Mouse (Mus musculus) layer of hippocampus, adult 2 months (tissue): ENCODE data around the gene Ptgr1. TPM values are rescaled to one million over a fixed set of nuclear protein-coding genes. Genes with fewer than 3 reads are reported as not detected.

Experiments used
- DNase-seq, 2 experiments: peaks; one replicate each; pipeline ENCODE4 v3.0.0; 2022; ENCODE audit warnings: low spot score in 2 of 2
- H3K27ac ChIP-seq: fragments of 200-600 bp; 2 replicates; pipeline ENCODE4 v1.8.1; 2022
- H3K4me3 ChIP-seq: fragments of 200-600 bp; 2 replicates; pipeline ENCODE4 v1.8.1; 2022; ENCODE audit warnings: mild to moderate bottlenecking
- CTCF ChIP-seq: fragments of 200-600 bp; conservative IDR thresholded peaks from 2 replicates; pipeline ENCODE4 v1.8.1; 2022; ENCODE audit warnings: antibody characterized with exemption, mild to moderate bottlenecking, moderate library complexity
- total RNA-seq, 2 experiments: library from RNA; stranded (reverse); gene quantifications; 2 replicates each; pipeline ENCODE4 v1.2.3; 2021

Gene Ptgr1
- total RNA-seq, 2 experiments from 2014 or later, result 3.2 to 3.3 TPM

DNA sequence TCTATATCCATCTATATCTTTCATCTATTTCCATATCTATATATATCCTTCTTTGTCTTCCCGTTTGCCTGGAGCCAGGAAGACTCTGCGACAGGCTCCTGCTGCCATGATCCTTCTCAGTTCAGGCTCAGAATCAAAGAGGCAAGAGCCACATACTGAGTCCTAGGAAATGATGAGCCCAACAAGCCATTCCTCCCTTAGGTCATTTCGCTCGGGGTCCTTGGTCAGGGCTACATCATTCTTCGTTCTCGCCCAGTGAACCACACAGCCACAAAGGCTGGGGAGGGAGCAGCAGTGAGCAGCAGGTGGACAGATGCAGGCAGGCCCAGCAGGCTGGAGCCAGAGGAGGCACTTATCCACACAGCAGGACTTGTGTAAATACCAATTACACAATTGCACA, 5.5 kb downstream of the Ptgr1 start:
- no peak for TF ChIP-seq CTCF
- H3K4me3 ChIP-seq, result no peak overlapping the region
- no peak for DNase-seq
- H3K27ac ChIP-seq, result no peak overlapping the region

DNA sequence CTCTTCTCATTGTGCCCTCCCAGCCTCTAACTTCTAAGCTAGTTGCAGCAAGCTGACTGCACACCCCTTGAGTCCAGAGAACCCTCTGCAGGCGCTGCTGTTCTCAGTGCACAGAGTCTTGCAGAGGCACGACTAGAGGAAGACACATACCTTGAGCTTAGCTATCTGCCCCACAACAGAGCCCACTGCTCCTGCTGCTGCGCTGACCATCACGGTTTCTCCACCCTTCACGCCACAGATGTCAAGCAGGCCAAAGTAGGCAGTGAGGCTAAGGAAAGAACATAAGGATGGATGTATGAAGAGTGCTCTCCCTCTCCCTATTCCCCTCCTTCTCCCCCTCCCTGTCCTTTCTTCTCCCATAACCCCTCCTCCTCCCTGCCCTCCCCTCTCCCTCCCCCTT, 11.2 kb downstream of the Ptgr1 start:
- no peak overlapping the region for H3K4me3 ChIP-seq
- DNase-seq, result no peak
- no peak overlapping the region for H3K27ac ChIP-seq
- no peak for TF ChIP-seq CTCF

DNA sequence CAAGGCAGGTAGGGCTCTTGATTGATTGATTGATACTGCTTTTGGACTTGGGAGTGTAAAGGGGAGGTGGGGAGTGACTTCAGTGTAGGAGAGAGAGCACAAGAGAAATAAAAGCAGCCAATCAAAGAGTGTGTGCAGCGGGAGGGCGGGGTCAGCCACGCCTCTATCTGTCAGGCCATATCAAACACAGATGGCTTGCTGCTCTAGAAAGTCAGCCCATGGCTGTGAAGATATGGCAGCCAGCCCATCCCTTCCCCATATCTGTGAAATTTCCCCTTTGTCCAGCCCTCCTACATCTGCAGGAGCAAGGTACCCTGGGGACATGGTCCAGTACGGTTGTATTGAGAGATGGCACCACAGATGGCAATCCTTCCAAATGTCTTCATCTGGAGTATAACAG, 16.2 kb downstream of the Ptgr1 start:
- DNase-seq, result no peak
- no peak for TF ChIP-seq CTCF
- Histone ChIP-seq H3K27ac (no peak overlapping the region), H3K4me3 (no peak overlapping the region)

DNA sequence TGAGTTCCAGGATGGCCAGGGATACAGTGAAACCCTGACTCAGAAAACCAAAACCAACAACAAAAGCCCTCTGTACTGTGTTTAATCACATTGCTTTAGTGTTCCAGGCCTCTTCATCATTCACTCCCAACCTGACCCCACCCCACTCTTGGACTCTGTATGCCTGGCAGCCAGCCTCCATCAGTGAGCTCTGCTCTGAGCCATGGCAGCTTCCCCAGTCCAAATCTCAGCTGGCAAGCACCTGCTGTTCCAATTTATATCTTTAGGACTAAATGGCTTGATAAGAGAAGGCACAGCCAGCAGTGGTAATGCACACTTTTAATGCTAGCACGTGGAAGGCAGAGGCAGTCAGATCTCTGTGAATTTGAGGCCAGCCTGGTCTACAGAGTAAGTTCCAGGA, 21.8 kb downstream of the Ptgr1 start:
- H3K27ac ChIP-seq, result no peak overlapping the region
- H3K4me3 ChIP-seq, result no peak overlapping the region
- DNase-seq, result no peak
- no peak for TF ChIP-seq CTCF

DNA sequence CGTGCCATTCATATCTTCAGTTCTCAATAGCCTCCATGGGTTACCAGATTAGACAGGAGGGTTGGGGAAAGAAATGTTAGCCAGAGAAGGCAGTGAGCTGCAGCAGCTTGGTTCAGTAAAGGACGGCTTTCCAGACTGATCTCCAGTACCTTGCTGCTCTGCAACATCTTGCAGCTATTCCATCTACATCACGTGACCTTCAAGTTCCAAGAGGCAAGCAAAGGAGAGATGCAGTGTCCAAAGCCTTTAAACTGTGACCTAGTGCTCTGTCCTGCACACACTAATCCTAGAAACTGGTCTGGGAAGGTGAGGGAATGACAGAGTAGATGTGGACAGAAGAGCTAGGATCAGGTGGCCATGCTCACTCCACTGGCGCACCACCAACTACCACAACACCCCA, 23.6 kb downstream of the Ptgr1 start:
- no peak for TF ChIP-seq CTCF
- H3K4me3 ChIP-seq, result no peak overlapping the region
- no peak overlapping the region for H3K27ac ChIP-seq
- DNase-seq, result no peak

DNA sequence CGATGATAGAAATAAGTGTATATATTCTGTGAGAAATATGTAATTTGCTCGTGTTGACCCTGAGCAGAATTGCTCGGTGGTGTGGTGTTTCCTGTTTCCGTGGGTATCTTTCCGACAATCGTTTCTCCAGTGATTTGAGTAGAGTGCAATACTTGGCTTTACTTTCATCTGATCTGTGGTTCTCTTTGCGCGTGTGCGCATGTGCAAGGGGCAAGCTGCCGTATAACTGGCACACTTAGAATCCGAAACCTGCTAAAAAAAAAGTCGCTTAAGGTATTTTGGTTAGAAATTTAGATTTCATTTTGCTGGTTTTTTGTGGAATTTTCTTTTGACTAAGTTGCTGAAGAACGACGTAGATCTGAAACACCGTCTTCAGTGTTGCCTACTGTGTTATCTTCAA, 25.2 kb downstream of the Ptgr1 start:
- H3K4me3 ChIP-seq, result no peak overlapping the region
- no peak for TF ChIP-seq CTCF
- DNase-seq, result no peak
- no peak overlapping the region for H3K27ac ChIP-seq

DNA sequence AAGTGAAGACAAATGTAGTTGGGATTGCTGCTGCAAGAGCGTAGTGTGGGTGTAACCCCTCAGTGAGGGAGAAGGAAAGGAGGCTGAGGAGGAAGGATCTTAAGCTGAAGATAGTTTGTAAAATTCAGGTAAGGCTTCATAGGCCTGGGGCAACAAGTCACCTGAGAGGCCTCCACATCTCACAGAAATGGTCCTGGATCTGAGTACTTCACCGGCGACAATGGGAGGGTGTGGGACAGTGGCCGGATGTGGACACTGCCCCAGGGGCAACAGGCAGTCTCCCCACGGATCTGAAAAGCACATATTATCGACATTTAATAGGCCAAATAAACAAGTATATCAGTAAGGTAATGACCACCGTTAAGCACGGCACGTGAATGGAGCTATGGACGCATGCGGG, 34.3 kb downstream of the Ptgr1 start:
- no peak for TF ChIP-seq CTCF
- Histone ChIP-seq H3K27ac (no peak overlapping the region), H3K4me3 (no peak overlapping the region)
- no peak for DNase-seq

DNA sequence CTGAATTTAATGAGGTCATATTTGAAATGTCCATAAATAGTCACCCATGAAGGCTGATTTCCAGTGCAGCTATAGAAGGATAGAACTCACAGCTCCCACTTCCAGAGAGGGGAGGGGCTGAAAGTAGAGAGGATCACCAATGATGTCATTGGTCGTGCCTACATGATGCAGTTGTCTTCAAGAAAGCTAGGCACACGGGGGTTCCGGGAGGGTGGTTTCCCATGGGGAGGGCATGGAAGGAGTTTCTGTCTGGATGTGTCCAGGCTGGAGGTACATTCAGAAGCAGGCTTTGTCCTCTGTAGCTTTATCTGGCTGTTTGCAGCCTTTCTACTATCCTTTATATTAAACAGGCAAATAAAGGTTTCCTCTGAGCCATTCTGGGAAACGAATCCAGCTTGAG, 38.5 kb downstream of the Ptgr1 start:
- Histone ChIP-seq H3K27ac (no peak overlapping the region), H3K4me3 (no peak overlapping the region)
- DNase-seq, result no peak
- no peak for TF ChIP-seq CTCF

DNA sequence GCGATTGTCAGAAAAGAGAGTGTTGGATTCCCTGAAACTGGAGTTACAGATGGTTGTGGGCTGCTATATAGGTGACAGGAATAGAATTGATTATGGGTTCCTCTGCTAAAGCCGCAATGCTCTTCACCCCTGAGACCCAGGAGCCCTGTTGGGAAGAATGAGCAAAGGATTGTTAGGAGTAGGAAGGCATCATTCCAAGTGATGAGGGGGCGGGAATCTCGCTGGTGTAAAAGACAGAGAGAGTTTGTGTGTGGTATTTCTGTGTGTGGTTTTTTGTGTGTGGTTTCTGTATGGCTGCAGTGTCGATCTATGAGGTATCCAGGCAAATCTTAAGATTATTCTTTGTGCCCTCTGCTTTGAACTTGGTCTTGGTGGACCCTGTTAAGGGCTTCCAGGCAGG, 42.2 kb downstream of the Ptgr1 start:
- DNase-seq, result peak in 1 of 2 experiments; percentile 13
- H3K4me3 ChIP-seq, result peak overlapping the region; percentile 83
- no peak for TF ChIP-seq CTCF
- H3K27ac ChIP-seq, result peak overlapping the region; percentile 84; the same call in 1 of the 2 replicates

DNA sequence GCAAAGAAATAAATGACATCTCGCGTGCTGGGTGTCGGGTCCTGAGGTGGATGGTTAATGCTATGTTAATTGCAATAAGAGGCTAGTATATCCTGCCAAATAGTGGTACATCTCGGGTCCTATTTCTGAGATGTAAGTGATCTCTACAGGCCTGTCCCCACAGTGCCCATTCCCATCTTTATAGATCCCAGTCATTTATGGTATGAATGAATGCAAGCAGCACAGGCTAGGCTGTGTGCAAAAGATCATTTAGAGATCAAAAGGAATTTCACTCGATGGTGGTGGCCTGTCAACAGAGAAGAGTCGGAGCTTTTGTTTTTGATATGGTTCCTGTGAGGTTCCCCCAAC, 42.7 kb downstream of the Ptgr1 start:
- Histone ChIP-seq H3K27ac (peak overlapping the region; percentile 84), H3K4me3 (peak overlapping the region; percentile 83)
- DNase-seq, result no peak
- no peak for TF ChIP-seq CTCF

DNA sequence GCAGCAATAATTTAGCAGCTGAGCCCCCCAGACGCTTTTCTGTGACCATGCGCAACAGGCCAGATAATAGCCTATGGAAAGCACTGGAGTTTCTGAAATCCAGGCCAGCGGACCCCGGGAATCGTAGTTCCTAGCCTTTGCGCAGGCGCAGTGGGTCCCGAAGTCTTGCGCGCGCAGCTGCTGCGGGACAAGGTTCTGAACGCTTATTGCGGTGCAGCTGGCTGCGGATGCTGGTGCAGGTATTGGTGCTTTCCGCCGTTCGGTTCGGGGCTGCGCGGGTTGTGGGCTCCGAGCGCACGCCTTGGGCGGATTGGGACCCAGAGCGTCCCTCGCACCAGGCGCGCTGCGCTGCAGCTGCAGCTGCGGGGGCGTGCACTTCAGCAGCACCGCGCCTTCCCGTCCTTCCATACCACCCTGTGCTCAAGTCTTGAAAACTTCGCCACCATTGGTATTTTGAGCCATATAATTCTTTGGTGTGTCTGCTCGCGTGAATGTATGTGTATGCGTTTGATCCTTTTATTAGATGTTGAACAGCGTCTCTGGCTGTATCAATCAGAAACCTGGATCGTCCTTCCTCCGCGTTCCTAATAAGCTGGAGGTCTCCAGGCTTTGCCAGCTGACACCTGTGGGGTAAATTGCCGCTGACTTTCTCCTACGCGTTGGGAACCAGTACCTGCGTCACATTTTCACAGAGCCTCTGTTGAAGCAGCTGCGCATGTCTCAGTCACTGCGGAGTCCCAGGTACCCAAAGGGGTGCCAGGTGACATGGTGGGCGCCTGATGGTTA, 43.3 kb downstream of the Ptgr1 start, which contains the start of gene Zkscan16:
Zkscan16 (plus strand) TSS at position 209 of the 786 bp plus-strand sequence.
- TF ChIP-seq CTCF, result no peak
- DNase-seq, result peak; percentile 91 to 93
- H3K4me3 ChIP-seq, result peak within 1 kb of the TSS; percentile 83
- peak within 1 kb of the TSS; percentile 84 for H3K27ac ChIP-seq

DNA sequence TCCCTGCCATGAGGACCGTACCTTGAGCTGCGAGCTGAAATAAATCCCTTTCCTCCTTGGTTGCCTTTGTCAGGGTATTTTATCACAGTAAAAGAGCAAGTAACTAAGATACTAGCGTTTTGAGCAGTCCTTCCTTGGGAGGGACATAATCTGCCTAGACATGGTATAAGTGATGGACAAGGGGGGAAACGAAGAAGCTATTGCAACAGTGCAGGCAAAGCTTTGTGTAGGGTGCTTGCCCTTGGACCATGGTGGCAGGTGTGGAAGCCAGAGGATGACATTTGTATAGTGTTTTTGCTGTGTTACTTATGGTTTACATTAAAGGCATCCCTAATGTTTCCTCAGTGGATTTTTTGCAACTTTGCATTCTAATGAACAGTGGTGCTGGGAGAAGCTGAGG, 44.0 kb downstream of the Ptgr1 start:
- peak overlapping the region; percentile 83 for H3K4me3 ChIP-seq
- DNase-seq, result no peak
- no peak for TF ChIP-seq CTCF
- H3K27ac ChIP-seq, result peak overlapping the region; percentile 84

DNA sequence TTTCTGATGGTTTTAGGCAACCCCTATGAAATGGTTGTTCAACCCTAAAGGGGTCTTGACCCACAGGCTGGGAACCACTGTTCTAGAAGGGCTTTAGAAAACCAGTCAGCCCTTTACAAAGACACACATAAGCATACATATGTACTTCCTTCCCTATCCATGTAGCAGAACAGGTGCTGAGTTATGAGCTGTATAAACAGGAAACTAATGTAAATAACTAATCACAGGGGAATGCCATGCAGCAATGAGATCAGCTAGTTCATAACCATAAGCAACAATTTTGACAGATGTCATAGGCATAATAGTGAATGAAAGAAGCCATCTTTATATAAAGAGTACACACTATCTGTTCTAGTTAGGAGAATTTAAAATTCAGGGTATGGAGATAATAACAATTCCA, 45.3 kb downstream of the Ptgr1 start:
- no peak overlapping the region for H3K27ac ChIP-seq
- H3K4me3 ChIP-seq, result no peak overlapping the region
- no peak for TF ChIP-seq CTCF
- no peak for DNase-seq

DNA sequence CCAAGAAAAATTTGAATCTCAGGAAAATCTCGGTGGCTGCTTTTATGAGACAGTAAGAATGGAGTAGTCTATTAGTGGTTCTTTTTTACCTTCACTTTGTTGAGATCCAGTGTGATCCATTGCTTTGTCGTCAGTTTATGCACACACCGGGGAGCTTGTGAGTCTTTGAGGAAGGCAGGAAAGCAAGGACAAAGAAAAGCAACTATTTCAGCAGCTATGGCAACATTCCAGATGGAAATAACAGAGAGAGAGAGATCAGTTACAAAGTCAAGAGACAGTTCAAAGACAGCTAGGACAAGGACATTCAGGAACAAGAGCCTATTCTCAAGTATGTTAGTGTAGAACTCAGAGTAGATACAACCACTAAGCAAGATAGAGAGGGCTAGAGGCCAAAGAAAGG, 51.1 kb downstream of the Ptgr1 start:
- no peak overlapping the region for H3K27ac ChIP-seq
- H3K4me3 ChIP-seq, result no peak overlapping the region
- TF ChIP-seq CTCF, result no peak
- DNase-seq, result no peak
